Mouse (Mus musculus): Measurements from ENCODE around the gene Def8.

Def8 gene

DNA sequence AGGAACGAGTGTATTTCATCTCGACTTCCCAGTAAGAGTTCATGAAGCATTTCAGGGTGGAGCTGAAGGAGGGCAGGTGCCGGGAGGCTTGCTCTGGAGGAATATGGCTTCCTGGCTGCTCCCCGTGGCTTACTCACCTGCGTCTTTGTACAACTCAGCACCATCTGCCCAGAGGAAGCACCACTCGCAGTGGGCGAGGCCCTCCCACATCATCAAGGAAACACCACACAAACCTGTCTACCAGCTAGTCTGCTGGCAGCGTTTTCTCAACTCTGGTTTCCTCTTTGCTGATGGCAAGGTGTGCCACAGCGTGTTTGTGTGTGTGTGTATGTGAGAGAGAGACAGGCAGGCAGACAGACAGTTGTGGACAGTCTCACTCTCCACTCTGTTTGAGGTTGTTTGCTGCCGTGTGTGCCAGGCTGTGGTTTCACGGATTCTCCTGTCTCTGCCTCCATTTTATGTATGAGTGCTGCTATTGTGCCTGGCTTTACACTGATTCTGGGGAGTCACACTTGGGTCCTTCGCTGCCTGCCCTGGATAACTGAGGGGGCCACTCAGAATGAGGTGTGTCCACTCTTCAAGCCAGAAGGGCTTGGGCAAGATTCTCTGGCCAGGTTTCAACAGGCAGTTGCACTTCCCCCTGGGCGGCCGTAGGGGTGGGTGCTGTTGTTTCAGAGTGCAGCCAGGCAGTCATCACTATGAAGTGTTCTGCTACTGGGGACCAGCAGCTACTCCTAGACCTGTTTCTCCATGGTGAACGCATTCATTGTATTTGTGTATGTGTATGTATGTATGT is 68.2 kb downstream of the Def8 start:
- no peak for DNase-seq (ENCODE audit: low spot score)

DNA sequence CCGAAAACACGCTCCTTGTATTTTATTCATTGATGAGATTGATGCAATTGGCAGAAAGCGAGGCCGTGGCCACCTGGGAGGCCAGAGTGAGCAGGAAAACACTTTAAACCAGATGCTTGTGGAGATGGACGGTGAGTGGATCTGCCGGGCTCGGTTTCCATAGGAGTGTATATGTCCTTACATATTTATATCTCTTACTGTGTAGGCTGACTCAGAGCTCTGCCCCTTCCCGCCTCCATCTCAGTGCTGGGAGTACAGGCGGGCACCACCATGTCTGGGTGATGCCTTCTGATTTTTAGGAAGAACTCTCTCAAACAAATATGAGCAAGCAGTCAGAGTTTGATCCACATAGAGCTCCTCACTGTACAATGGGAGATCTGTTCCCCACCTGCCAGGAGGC is 69.6 kb downstream of the Def8 start:
- DNase-seq (ENCODE audit: low spot score): no peak

GRCm38 (mm10) chr8:123497699-123498098 is 74.4 kb downstream of the Def8 start:
- DNase-seq (ENCODE audit: low spot score): no peak

DNA sequence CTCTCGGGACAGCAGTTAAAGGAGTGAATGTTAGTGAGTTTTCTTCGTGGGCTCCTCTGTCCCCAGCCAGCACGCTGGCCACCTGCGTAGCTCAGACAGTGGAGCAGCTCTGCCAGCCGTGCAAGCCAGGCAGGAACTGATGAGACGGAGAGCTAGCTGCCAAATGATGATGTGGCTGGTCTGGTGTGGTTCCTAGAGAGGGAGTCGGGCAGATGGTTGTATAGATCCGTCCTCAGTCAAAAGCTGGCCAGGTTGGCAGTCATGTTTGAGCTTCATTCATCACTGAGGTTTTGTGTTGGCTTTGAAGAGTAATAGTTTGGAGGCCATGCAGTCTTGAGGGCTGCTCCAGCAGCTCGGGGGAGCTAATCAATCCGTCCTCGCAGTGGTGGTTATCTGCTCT is 75.6 kb downstream of the Def8 start:
- no peak for DNase-seq (ENCODE audit: low spot score)

DNA sequence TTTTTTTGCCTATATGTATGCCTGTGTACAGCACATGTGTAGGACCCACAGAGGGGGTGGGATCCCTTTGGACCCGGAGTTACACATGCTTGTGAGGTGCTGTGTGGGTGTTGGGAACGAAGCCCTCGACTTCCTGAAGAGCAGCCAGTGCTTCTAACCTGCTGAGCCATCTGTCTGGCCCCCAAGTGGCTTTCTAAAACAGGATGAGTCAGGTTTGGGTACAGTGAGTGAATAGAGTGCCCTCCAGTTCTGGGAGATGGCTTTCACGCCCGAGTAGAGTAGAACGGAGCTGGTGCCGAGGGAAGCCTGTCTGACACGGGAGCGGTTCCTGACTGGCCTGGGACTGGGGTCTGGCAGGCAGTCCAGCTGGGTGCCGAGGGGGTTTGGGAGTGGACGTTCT is 76.2 kb downstream of the Def8 start:
- DNase-seq (ENCODE audit: low spot score): no peak

DNA sequence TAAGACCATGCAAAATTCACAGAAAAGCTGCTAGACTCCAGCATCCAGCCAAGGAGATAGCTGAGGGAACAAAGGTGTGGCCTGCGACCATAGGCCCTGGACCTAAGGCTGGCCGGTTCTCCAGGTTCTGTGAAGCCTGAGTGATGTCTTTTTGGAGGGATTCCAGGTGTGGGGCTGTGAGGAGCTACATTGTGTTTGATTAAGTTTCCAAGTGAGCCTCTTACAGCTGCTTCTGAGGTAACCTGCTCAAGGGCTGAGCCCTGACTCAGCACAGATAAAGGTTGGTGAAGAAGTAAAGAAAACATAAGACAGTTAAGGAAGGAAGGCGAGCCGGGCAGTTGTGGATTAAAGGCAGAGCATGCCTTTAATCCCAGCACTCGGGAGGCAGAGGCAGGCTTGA is 78.9 kb downstream of the Def8 start:
- no peak for DNase-seq (ENCODE audit: low spot score)

GRCm38 (mm10) chr8:123503801-123504467 is 80.6 kb downstream of the Def8 start:
- DNase-seq (ENCODE audit: low spot score): no peak

DNA sequence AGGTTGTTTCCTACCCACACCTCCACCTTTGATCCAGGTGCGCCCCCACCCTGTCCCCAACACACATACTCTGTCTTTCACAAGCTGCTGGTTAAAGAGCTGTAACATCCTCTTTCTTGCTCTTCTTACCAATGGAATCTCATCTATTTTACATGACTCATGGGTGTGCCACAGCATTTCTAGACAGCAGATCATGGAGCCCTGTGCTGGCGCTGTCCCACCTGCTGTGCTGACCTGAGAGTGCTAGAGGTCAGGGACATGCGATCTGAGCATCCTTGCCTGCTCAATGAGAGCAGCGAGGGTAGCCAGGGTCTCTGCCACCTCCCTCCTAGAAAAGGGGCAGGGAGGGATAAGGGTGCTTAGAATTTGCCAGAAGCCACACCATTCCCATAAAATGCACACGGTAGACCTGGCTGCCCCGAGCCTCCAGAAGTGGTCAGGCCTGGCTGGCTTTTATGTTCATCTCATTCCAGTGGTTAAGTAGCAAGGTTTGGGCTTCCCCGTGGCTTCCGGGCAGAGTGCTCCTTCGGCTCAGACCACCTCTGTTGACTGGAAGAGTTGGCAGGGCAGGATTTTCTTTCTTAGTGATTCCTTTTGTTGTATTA is 81.4 kb downstream of the Def8 start:
- no peak for DNase-seq (ENCODE audit: low spot score)

DNA sequence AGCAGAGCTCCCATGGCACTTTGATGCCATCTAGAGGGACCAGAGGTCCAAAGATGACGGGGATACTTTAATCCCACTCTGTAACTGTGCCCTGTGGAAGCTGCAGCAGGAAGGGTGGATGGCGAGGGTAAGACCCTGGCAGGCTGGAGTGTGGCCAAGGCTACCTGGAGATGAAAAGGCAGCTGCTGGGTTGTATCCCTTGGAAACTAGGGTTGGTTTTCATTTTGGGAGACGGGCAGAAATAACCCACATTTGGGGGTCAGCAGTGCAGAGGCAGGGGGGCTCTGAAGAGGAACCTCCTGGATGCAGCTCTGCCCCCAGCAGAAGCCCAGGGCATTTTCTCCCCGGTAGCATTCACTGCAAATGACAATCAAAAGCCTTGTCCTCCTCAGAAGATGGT is 81.9 kb downstream of the Def8 start:
- no peak for DNase-seq (ENCODE audit: low spot score)

- no peak for DNase-seq (ENCODE audit: low spot score)
Observed at GRCm38 (mm10) chr8:123505695-123506094, 82.4 kb downstream of the Def8 start.

DNA sequence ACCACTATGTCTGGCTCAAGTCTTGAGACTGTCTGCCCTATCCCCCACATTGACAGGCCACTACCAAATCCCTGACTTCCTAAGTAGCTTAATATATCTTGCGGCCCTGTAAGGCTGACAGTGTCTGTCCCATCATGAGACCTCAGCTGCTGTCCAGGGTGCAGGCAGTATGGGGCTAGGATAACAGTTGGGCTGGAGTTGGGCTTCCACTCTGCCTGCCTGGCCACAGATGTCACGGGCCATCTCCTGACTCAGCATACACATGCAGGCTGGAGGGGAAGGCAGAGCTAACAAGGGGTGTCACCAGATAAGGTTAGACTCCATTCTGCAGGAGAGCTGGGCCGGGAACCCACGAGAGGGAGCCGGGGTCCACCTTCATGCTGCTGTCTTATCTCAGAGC is 83.8 kb downstream of the Def8 start:
- no peak for DNase-seq (ENCODE audit: low spot score)

- DNase-seq (ENCODE audit: low spot score): no peak
Observed at GRCm38 (mm10) chr8:123510819-123511218, 87.5 kb downstream of the Def8 start.

Measured in ovary, adult 18-20 months (tissue).